Mouse (Mus musculus) ES-E14 (cell line): Measurements from ENCODE around the gene Fxyd4. TPM values are rescaled to one million over a fixed set of nuclear protein-coding genes. Genes with fewer than 3 reads are reported as not detected.

Experiments
- DNase-seq: peaks from one replicate; pipeline ENCODE4 v3.0.0-alpha.2; 2013; ENCODE audit warnings: low read depth, low spot score
- H3K27ac ChIP-seq: 2 replicates; pipeline ENCODE4 v1.5.1; 2012; ENCODE audit warnings: low read depth, mild to moderate bottlenecking, low read length, moderate library complexity, mixed read lengths; ENCODE audit not compliant: poor library complexity, insufficient read depth, severe bottlenecking
- H3K36me3 ChIP-seq: 2 replicates; pipeline ENCODE4 v1.6.1; 2012; ENCODE audit warnings: mild to moderate bottlenecking, low read length, moderate library complexity, mixed read lengths; ENCODE audit not compliant: control insufficient read depth, poor library complexity, insufficient read depth, severe bottlenecking
- H3K4me1 ChIP-seq, 2 experiments: fragments of 150-350 bp in 1 of 2; sonication (generic) in 1 of 2; 2 replicates each; pipeline ENCODE4 v1.6.1; 2012; ENCODE audit warnings: low read length in 2 of 2, mild to moderate bottlenecking in 1 of 2, mixed read lengths in 1 of 2; ENCODE audit not compliant: control insufficient read depth in 2 of 2, insufficient read depth in 2 of 2, poor library complexity in 1 of 2
- H3K4me3 ChIP-seq, 2 experiments: fragments of 150-350 bp in 1 of 2; sonication (generic) in 1 of 2; 2 replicates each; pipeline ENCODE4 v1.5.1; 2012; ENCODE audit warnings: low read length in 2 of 2, low read depth in 1 of 2, mild to moderate bottlenecking in 1 of 2, mixed read lengths in 1 of 2; ENCODE audit not compliant: insufficient read depth in 1 of 2, poor library complexity in 1 of 2, severe bottlenecking in 1 of 2
- H3K9ac ChIP-seq: 2 replicates; pipeline ENCODE4 v1.6.1; 2012; ENCODE audit warnings: low read depth, mild to moderate bottlenecking, low read length, mixed read lengths; ENCODE audit not compliant: poor library complexity, insufficient read depth, severe bottlenecking
- H3K9me3 ChIP-seq: fragments of 150-350 bp; sonication (generic); 2 replicates; pipeline ENCODE4 v1.6.1; 2012; ENCODE audit warnings: low read depth, mild to moderate bottlenecking, low read length; ENCODE audit not compliant: control insufficient read depth, insufficient read depth
- CHD2 ChIP-seq: IDR thresholded peaks from 2 replicates; pipeline ENCODE4 v1.6.1; 2014; ENCODE audit warnings: mild to moderate bottlenecking, low read depth, low read length, inconsistent platforms
- HCFC1 ChIP-seq: IDR thresholded peaks from 2 replicates; pipeline ENCODE4 v1.6.1; 2012; ENCODE audit warnings: low read length, inconsistent platforms, borderline replicate concordance; ENCODE audit not compliant: insufficient read depth
- MAFK ChIP-seq: IDR thresholded peaks from 2 replicates; pipeline ENCODE4 v1.6.1; 2014; ENCODE audit warnings: mild to moderate bottlenecking, low read depth, low read length, inconsistent platforms; ENCODE audit not compliant: insufficient read depth
- ZC3H11A ChIP-seq: IDR thresholded peaks from 2 replicates; pipeline ENCODE4 v1.6.1; 2012; ENCODE audit warnings: low read depth, mild to moderate bottlenecking, inconsistent platforms, low read length, borderline replicate concordance
- ZNF384 ChIP-seq: IDR thresholded peaks from 2 replicates; pipeline ENCODE4 v1.6.1; 2012; ENCODE audit warnings: low read depth, low read length, inconsistent platforms
- in situ Hi-C, 2 experiments: fragments of 600-800 bp; cut with MboI; formaldehyde crosslinking; loops; one replicate each; pipeline ENCODE4 v1.15.1; 2025; ENCODE audit warnings: low sequenced_read_pairs in 2 of 2, inconsistent platforms in 1 of 2; ENCODE audit not compliant: unreplicated experiment in 2 of 2
- total RNA-seq: library from RNA; depleted of rRNA; stranded (reverse); fragments of 300-350 nt; gene quantifications from 2 replicates; pipeline ENCODE4 v1.2.3, GENCODE M21; 2012

Fxyd4 gene
- total RNA-seq, 1 experiment, result 0.98 TPM

DNA sequence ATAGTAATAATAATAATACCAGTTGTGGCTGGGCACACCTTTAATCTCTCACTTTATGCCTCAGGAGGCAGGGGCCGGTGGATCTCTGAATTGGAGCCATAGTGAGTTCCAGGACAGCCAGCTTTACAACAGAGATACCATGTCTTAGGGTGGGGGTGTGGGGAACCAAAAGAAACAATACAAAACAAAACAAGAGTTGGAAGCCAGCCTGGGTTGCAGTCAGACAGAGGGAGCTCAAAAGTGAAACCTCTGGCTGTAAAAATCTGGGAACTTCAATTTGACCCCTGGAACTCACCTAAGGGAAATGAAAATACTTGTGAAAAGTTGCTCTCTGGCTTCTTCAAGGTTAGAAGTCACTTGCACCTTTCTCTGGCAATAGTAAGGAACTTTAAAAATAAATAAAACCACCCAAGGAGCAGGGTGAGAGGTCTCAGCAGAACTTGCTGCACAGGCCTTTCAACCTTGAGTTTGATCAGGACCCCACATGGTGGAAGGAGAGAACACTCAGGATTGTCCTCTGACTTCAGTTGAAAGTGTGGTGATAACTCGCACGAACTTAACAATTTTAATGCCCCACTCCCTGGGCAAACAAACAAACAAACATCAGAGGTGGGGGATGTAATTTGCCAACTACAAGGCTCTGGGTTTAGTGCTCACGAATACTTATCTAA lies 32.1 kb downstream of the Fxyd4 start:
- TF ChIP-seq CHD2 (no peak), HCFC1 (no peak), MAFK (no peak), ZNF384 (no peak), ZC3H11A (no peak)
- no peaks in the 10 kb centered on the region for H3K9me3 ChIP-seq
- H3K4me3 ChIP-seq, result peak overlapping the region; percentile 71 to 74; a peak in 3 of 4 replicates
- H3K36me3 ChIP-seq, result peaks cover 1% of the 10 kb centered on the region; the same call in 1 of the 2 replicates
- H3K4me1 ChIP-seq, result peaks cover 0 to 5% of the 10 kb centered on the region in 2 experiments; a peak in 1 of 4 replicates
- H3K9ac ChIP-seq, result peak overlapping the region; percentile 66; the same call in 1 of the 2 replicates
- no peak for DNase-seq
- in situ Hi-C loops, result no loop called here
- no peak overlapping the region; the same call in 1 of the 2 replicates for H3K27ac ChIP-seq

DNA sequence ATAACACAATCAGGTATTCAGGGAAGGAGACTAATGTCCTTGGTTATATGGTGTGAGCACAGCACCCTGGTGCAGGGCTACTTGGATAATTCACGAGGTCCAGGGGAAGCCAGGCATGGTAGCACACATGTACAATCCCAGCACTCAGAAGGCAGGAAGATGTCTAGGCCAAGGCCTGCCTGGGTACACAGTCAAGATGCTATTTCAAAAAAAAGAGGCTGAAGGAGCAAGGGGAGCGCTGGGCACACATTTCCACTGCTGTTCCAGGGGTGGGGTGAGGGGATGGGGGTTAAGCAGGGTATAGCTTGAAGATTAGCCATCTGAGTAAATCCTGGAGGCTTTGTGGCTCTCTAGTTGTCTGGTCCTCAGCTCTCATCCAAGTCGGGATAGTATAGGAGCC lies 33.7 kb downstream of the Fxyd4 start:
- H3K9ac ChIP-seq, result no peak overlapping the region
- peaks cover 1% of the 10 kb centered on the region; the same call in 1 of the 2 replicates for H3K36me3 ChIP-seq
- no peak overlapping the region; the same call in 1 of the 2 replicates for H3K27ac ChIP-seq
- H3K4me3 ChIP-seq, result no peak overlapping the region
- in situ Hi-C loops, result no loop called here
- no peaks in the 10 kb centered on the region for H3K9me3 ChIP-seq
- DNase-seq, result no peak
- no peak for TF ChIP-seq MAFK
- TF ChIP-seq ZNF384, result no peak
- TF ChIP-seq CHD2, result no peak
- no peak for TF ChIP-seq HCFC1
- no peak for TF ChIP-seq ZC3H11A
- peaks cover 0 to 5% of the 10 kb centered on the region in 2 experiments; a peak in 1 of 4 replicates for H3K4me1 ChIP-seq

DNA sequence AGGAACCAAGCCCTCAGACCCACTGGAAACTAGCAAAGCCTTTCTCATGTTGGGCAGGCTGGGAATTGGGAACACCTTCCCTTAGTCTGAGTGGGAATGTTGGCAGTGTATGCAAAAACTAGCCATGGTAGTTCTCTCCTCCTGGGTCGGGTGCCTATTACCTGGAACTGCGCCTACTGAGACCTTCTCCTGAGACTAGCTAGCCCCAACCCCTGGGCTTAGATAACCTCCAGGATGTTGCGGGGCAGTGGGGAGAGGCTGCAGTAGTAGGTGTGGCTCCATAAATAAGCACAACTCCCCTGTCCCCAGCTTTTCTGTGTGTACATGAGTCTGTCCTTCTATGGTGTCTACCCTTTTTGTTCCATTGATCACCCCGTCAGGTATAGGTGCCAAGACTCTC lies 34.9 kb downstream of the Fxyd4 start:
- in situ Hi-C loops, result no loop called here
- H3K4me1 ChIP-seq, result peaks cover 0 to 5% of the 10 kb centered on the region in 2 experiments; a peak in 1 of 4 replicates
- H3K27ac ChIP-seq, result no peak overlapping the region
- H3K9ac ChIP-seq, result no peak overlapping the region; the same call in 1 of the 2 replicates
- no peak for TF ChIP-seq ZNF384
- TF ChIP-seq ZC3H11A, result no peak
- no peaks in the 10 kb centered on the region for H3K9me3 ChIP-seq
- DNase-seq, result no peak
- H3K36me3 ChIP-seq, result no peaks in the 10 kb centered on the region
- no peak overlapping the region for H3K4me3 ChIP-seq

DNA sequence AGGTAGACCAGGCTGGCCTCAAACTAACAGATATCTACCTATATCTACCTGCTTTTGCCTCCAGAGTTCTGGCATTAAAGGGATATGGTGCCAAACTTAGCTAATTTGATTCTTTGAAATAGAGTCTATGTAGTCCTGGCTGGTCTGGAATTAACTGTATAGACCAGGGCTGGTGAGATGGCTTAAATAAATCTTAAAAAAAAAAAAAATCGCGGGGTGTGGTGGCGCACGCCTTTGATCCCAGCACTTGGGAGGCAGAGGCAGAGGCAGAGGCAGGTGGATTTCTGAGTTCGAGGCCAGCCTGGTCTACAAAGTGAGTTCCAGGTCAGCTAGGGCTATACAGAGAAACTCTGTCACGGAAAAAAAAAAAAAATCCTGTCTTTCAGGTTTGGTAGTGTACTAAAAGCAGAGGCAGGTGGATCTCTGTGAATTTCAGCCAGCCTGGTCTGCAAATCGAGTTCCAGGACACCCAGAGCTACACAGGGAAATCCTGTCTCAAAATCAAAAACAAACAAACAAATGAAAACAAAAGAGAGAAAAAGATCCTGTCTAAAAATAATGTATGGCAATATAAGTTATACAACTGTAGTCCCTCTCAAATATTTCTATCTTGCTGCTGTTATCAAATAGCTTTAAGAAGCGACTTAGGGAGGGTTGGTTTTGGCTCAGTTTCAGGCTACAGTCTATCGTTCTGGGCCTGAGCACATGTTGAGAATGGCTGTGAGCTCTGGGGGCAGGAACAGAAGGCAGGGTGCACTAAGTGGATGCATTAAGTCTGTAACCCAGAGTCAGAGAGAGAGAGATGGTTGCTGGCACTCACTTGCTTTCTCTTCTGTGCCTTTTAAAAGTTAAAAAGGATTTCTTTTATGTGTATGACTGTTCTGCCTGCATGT lies 35.7 kb downstream of the Fxyd4 start:
- TF ChIP-seq ZNF384 (no peak), CHD2 (no peak), ZC3H11A (no peak), HCFC1 (no peak), MAFK (no peak)
- no peaks in the 10 kb centered on the region for H3K36me3 ChIP-seq
- H3K4me1 ChIP-seq, result peaks cover 0 to 5% of the 10 kb centered on the region in 2 experiments; a peak in 1 of 4 replicates
- H3K4me3 ChIP-seq, result no peak overlapping the region
- no peak for DNase-seq
- H3K9me3 ChIP-seq, result no peaks in the 10 kb centered on the region
- in situ Hi-C loops, result no loop called here
- no peak overlapping the region for H3K9ac ChIP-seq
- H3K27ac ChIP-seq, result no peak overlapping the region
